9 mouse cellular contexts compared by ENCODE assay signal in the genomic region with DNA sequence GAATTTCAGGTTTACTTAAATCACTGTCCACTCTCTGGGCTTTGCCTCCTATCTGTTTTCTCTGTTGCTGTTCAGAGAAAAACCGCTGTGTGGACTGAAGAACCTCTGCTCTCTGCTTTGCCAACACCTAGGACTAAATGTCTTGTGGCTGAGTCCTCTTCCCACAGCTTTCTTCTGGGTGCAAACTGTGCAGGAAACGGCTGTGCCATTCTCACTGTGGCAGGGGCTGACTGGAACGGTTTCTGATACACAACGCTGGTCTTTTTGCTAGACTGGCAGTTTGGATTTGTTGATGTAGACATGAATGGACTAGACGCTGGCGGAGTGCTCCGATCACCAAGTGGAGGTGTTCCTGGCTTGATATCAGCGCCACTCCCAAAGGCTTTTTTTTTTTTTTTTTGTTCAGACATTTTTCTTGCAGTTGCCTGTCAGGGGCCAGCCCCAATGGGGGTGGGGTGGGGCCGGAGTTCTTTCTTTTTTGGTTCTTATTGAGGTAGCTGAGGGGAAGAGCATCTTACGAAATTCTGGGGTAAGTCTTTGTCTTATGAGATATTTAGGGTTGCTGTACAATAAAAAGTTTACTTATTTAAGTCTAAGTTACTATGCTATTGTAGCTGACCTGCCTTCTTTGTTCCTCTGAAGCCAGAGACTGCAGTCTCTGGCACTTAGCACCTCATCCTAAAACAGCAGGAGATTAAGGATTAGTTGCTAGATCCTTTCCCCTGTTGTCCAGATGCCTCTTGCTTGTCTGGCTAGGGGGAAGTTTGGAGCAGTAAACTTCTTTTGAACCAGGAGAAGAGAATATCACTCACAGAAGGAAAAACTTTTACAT. TPM values are rescaled to one million over a fixed set of nuclear protein-coding genes. Genes with fewer than 3 reads are reported as not detected.
DNase-seq lines count a peak whose midpoint lies in the region; ATAC-seq and TF ChIP-seq lines count a peak whose summit lies in the region.
"Had no signal": no experiment of that assay in that cellular context is flagged by ENCODE, and none has a peak within 500 bp of the region (broad histone marks: within the 10 kb centered on the region; RNA-seq: fewer than 3 reads in every experiment).

No protein-coding gene starts in this region.

- H3K4me1 ChIP-seq in intestine, embryonic 14.5 days (replicated peaks; ENCODE audit: control insufficient read depth, insufficient read depth, low read length), result 0 out of 2 replicates have a peak, but pooled peaks cover 3% of the 10 kb centered on the region
- H3K4me1 ChIP-seq in intestine, postnatal 0 days (replicated peaks; ENCODE audit: control insufficient read depth, insufficient read depth, low read length), result no peaks in the 10 kb centered on the region
- H3K4me1 ChIP-seq in midbrain, embryonic 16.5 days (ENCODE audit: control insufficient read depth, insufficient read depth, low read length), result peaks cover 2% of the 10 kb centered on the region; the same call in 1 of the 2 replicates

- no peak overlapping the region for H3K4me3 ChIP-seq in intestine, embryonic 14.5 days (ENCODE audit: low read depth, low read length)
- H3K4me3 ChIP-seq in intestine, postnatal 0 days (ENCODE audit: low read depth, low read length), result no peak overlapping the region
- H3K4me3 ChIP-seq in midbrain, embryonic 16.5 days (ENCODE audit: low read depth, low read length), result no peak overlapping the region

- no peak for TF ChIP-seq CTCF in intestine, postnatal 0 days (IDR thresholded peaks at IDR 0.05; ENCODE audit: low read depth)

- no peaks in the 10 kb centered on the region for H3K9me3 ChIP-seq in intestine, embryonic 14.5 days (ENCODE audit: control insufficient read depth, low read length)
- H3K9me3 ChIP-seq in intestine, postnatal 0 days (ENCODE audit: control insufficient read depth), result no peaks in the 10 kb centered on the region
- no peaks in the 10 kb centered on the region for H3K9me3 ChIP-seq in midbrain, embryonic 16.5 days (replicated peaks; ENCODE audit: control insufficient read depth, low read length, poor library complexity, severe bottlenecking)

- ATAC-seq in intestine, embryonic 14.5 days (replicated peaks; ENCODE audit: low FRiP score, low TSS enrichment, low read depth), result no peak
- no peak for ATAC-seq in intestine, postnatal 0 days
- ATAC-seq in activated CD4-positive, CD25-positive, alpha-beta regulatory T cell, adult 4 months, result peak; percentile 40
- ATAC-seq in granulocyte monocyte progenitor cell, adult 5-6 weeks (replicated peaks; ENCODE audit: poor library complexity, severe bottlenecking), result peak; percentile 55
- no peak for ATAC-seq in midbrain, embryonic 16.5 days

- intact Hi-C loops in gastrocnemius, postnatal 14 days (cut with DNase I; ENCODE audit: low total_unique reads), result no loop called here

- H3K27ac ChIP-seq in intestine, embryonic 14.5 days (ENCODE audit: low read depth), result no peak overlapping the region
- no peak overlapping the region for H3K27ac ChIP-seq in intestine, postnatal 0 days (ENCODE audit: low read depth, low read length)
- H3K27ac ChIP-seq in midbrain, embryonic 16.5 days (ENCODE audit: low read length), result no peak overlapping the region

- peak overlapping the region; percentile 20; the same call in 1 of the 2 replicates for H3K4me2 ChIP-seq in intestine, embryonic 14.5 days (ENCODE audit: low read length)
- H3K4me2 ChIP-seq in intestine, postnatal 0 days (replicated peaks; ENCODE audit: low read depth), result no peak overlapping the region
- H3K4me2 ChIP-seq in midbrain, embryonic 16.5 days (ENCODE audit: low read length), result peak overlapping the region; percentile 26

- H3K27me3 ChIP-seq in intestine, embryonic 14.5 days (replicated peaks; ENCODE audit: control insufficient read depth, insufficient read depth, low read length), result no peaks in the 10 kb centered on the region
- peaks cover 16% of the 10 kb centered on the region; the same call in 1 of the 2 replicates for H3K27me3 ChIP-seq in intestine, postnatal 0 days (replicated peaks; ENCODE audit: control insufficient read depth, insufficient read depth, low read length)
- no peaks in the 10 kb centered on the region for H3K27me3 ChIP-seq in midbrain, embryonic 16.5 days (ENCODE audit: control insufficient read depth, insufficient read depth, low read depth, low read length)

- H3K36me3 ChIP-seq in intestine, embryonic 14.5 days (ENCODE audit: control insufficient read depth, insufficient read depth, low read length), result no peaks in the 10 kb centered on the region
- no peaks in the 10 kb centered on the region for H3K36me3 ChIP-seq in intestine, postnatal 0 days (ENCODE audit: control insufficient read depth, insufficient read depth)
- no peaks in the 10 kb centered on the region for H3K36me3 ChIP-seq in midbrain, embryonic 16.5 days (ENCODE audit: control insufficient read depth, insufficient read depth, low read length)

- no peak overlapping the region for H3K9ac ChIP-seq in intestine, embryonic 14.5 days (ENCODE audit: low read length)
- H3K9ac ChIP-seq in intestine, postnatal 0 days (ENCODE audit: low read depth, low read length), result no peak overlapping the region
- no peak overlapping the region for H3K9ac ChIP-seq in midbrain, embryonic 16.5 days (ENCODE audit: low read depth, low read length)

- WGBS in intestine, embryonic 14.5 days, result 20% methylated on average over 10 of the region's 10 CpGs
- WGBS in intestine, postnatal 0 days, result 14% methylated on average over 10 of the region's 10 CpGs
- 14% methylated on average over 10 of the region's 10 CpGs for WGBS in midbrain, embryonic 16.5 days

- DNase-seq in intestine, embryonic 14.5 days (ENCODE audit: low spot score), result no peak
- DNase-seq in gastrocnemius, postnatal 14 days, result no peak
- no peak for DNase-seq in adrenal gland, adult 8-10 months
- DNase-seq: kidney, adult 11 months had no signal

RNA-seq across cellular contexts. Expression of a gene that starts 30.4 kb away (rescaled TPM):
- 11.3 and 11.4 TPM in 2 replicates for polyA plus RNA-seq in intestine, embryonic 14.5 days (2014; fragmentation: Nextera tagmentation; extraction: Ambion mirVana)
- 4.0 and 5.8 TPM in 2 replicates for polyA plus RNA-seq in intestine, postnatal 0 days (2015; fragmentation: Nextera tagmentation; extraction: Ambion mirVana)
- 10 to 100 TPM; 31.8 to 33.2 TPM for polyA plus RNA-seq in activated CD4-positive, CD25-positive, alpha-beta regulatory T cell, adult 4 months (2017; shearing (Covaris generic))
- total RNA-seq in granulocyte monocyte progenitor cell, adult 5-6 weeks (2014; fragmentation: Nextera tagmentation), result 42.2 and 46.3 TPM in 2 replicates
- total RNA-seq in granulocyte monocyte progenitor cell, adult 5-6 weeks (2017), result 51.6 and 52.2 TPM in 2 replicates
- 6.6 and 8.5 TPM in 2 replicates for polyA plus RNA-seq in midbrain, embryonic 16.5 days (2015; fragmentation: Nextera tagmentation; extraction: Ambion mirVana)
- total RNA-seq in gastrocnemius, postnatal 14 days (2021), result 100 to 1,000 TPM in 1 of 2 experiments, 10 to 100 TPM in 1; 77.2 to 102 TPM
- 100 to 1,000 TPM; 113 to 176 (median 144) TPM for total RNA-seq in adrenal gland, adult 8-10 months (2022)

RNA-seq across cellular contexts. Expression of a gene that starts 48.3 kb away (rescaled TPM):
- polyA plus RNA-seq in intestine, embryonic 14.5 days (2014; fragmentation: Nextera tagmentation; extraction: Ambion mirVana), result not detected in 2 replicates
- not detected in 2 replicates for polyA plus RNA-seq in intestine, postnatal 0 days (2015; fragmentation: Nextera tagmentation; extraction: Ambion mirVana)
- polyA plus RNA-seq in activated CD4-positive, CD25-positive, alpha-beta regulatory T cell, adult 4 months (2017; shearing (Covaris generic)), result not detected
- total RNA-seq in granulocyte monocyte progenitor cell, adult 5-6 weeks (2014; fragmentation: Nextera tagmentation), result not detected in 2 replicates
- total RNA-seq in granulocyte monocyte progenitor cell, adult 5-6 weeks (2017), result 0.31 TPM in 1 of 2 replicates, not detected in the other
- polyA plus RNA-seq in midbrain, embryonic 16.5 days (2015; fragmentation: Nextera tagmentation; extraction: Ambion mirVana), result not detected in 2 replicates
- not detected for total RNA-seq in gastrocnemius, postnatal 14 days (2021)
- total RNA-seq in adrenal gland, adult 8-10 months (2022), result not detected
- polyA plus RNA-seq: liver, embryonic 16.5 days had no signal

Comparison
In these comparisons a context has a peak if more than half of its experiments do, and no peak if none do; other contexts are left out.
1. ATAC-seq: peak in activated CD4-positive, CD25-positive, alpha-beta regulatory T cell, adult 4 months (single experiment) and granulocyte monocyte progenitor cell, adult 5-6 weeks (single experiment); none in intestine, embryonic 14.5 days (single experiment), intestine, postnatal 0 days (single experiment) and midbrain, embryonic 16.5 days (single experiment).